Mouse (Mus musculus) embryonic facial prominence, embryonic 11.5 days (tissue): Measurements from ENCODE around the gene Lekr1. TPM values are rescaled to one million over a fixed set of nuclear protein-coding genes. Genes with fewer than 3 reads are reported as not detected.

Experiments used
- ATAC-seq: fragments of 200-750 bp; cut with Nextera tagmentation; replicated peaks from 2 replicates; pipeline ENCODE4 v1.8.0; 2017; ENCODE audit warnings: low read depth; ENCODE audit not compliant: insufficient number of reproducible peaks, low FRiP score, low TSS enrichment
- DNase-seq: peaks from one replicate; pipeline ENCODE4 v3.0.0-alpha.2; 2015; ENCODE audit warnings: low spot score
- H3K27ac ChIP-seq: fragments of 300-500 bp; sonication (generic); replicated peaks from 2 replicates; pipeline ENCODE4 v1.5.1; 2014; ENCODE audit warnings: mild to moderate bottlenecking, low read depth, low read length, control low read depth
- H3K27me3 ChIP-seq: fragments of 300-500 bp; sonication (generic); 2 replicates; pipeline ENCODE4 v1.6.1; 2014; ENCODE audit warnings: mild to moderate bottlenecking, low read length, moderate library complexity, mixed read lengths; ENCODE audit not compliant: control insufficient read depth, insufficient read depth
- H3K36me3 ChIP-seq: fragments of 300-500 bp; sonication (generic); replicated peaks from 2 replicates; pipeline ENCODE4 v1.6.1; 2014; ENCODE audit warnings: low read depth, mild to moderate bottlenecking, low read length, moderate library complexity, mixed read lengths; ENCODE audit not compliant: control insufficient read depth, insufficient read depth
- H3K4me1 ChIP-seq: fragments of 300-500 bp; sonication (generic); 2 replicates; pipeline ENCODE4 v1.6.1; 2014; ENCODE audit warnings: low read length, mixed read lengths; ENCODE audit not compliant: control insufficient read depth, insufficient read depth
- H3K4me2 ChIP-seq: fragments of 300-500 bp; sonication (generic); 2 replicates; pipeline ENCODE4 v1.6.1; 2014; ENCODE audit warnings: low read depth, mild to moderate bottlenecking, control low read depth, low read length, moderate library complexity
- H3K4me3 ChIP-seq: fragments of 300-500 bp; sonication (generic); 2 replicates; pipeline ENCODE4 v1.5.1; 2014; ENCODE audit warnings: low read depth, low read length, control low read depth
- H3K9ac ChIP-seq: fragments of 300-500 bp; sonication (generic); replicated peaks from 2 replicates; pipeline ENCODE4 v1.6.1; 2014; ENCODE audit warnings: mild to moderate bottlenecking, control low read depth, low read length
- H3K9me3 ChIP-seq: fragments of 300-500 bp; sonication (generic); replicated peaks from 2 replicates; pipeline ENCODE4 v1.6.1; 2016; ENCODE audit warnings: mild to moderate bottlenecking, low read length, inconsistent platforms, mixed read lengths; ENCODE audit not compliant: control insufficient read depth
- WGBS: fragments of 180-500 bp; shearing (Covaris S2); extraction: QIAGEN DNeasy Blood & Tissue Kit; methylation state at CpG from one replicate; pipeline ENCODE4 v1.1.7; 2014; 5-methylcytosine and 5-hydroxymethylcytosine counted together
- polyA plus RNA-seq: library from polyadenylated mRNA; unstranded; fragments of >200 nt; fragmentation: Nextera tagmentation; extraction: Ambion mirVana; gene quantifications from 2 replicates; pipeline ENCODE4 v1.2.1, GENCODE M21; 2014

Lekr1 gene
- polyA plus RNA-seq, 1 experiment from 2014 or later = 9.3 TPM

DNA sequence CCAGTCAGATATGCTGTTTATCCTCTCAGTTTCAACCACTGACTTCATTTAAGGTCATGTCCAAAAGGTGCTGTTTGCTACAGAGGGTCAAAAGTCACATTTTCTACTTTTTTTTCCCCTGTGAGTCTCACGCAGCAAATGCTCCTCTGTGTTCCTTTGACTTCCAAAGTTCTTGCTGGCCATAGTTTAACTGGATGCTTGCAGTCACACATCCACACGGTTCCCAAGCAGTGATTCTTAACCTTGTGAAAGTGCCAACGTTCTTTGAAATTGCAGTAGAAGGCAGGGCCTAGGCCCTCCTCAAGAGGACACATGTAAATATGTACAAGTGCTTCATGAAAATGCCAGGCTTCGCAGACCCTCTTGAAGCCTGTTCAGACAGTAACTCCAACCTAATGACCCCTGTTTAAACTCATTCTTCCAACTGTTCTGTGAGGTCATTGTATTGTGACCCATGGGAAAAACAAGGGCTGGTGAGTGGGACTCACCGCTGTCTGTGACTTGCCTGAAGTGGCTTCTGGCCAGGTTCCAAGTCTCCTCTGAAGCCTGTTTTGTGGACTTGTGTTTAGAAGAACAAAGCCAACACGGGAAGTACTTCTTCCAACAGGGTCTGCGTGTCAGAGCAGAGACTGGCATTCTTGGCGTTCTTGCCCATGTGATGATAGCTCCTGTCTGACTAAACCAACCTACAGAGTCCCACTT lies 179.0 kb downstream of the Lekr1 start:
- DNase-seq = no peak
- Histone ChIP-seq H3K27ac (no peak overlapping the region), H3K4me3 (no peak overlapping the region), H3K4me1 (no peaks in the 10 kb centered on the region), H3K4me2 (no peak overlapping the region), H3K9ac (no peak overlapping the region), H3K9me3 (no peaks in the 10 kb centered on the region), H3K27me3 (no peaks in the 10 kb centered on the region), H3K36me3 (no peaks in the 10 kb centered on the region)
- ATAC-seq = no peak
- 80% methylated on average over 8 of the region's 8 CpGs for WGBS

DNA sequence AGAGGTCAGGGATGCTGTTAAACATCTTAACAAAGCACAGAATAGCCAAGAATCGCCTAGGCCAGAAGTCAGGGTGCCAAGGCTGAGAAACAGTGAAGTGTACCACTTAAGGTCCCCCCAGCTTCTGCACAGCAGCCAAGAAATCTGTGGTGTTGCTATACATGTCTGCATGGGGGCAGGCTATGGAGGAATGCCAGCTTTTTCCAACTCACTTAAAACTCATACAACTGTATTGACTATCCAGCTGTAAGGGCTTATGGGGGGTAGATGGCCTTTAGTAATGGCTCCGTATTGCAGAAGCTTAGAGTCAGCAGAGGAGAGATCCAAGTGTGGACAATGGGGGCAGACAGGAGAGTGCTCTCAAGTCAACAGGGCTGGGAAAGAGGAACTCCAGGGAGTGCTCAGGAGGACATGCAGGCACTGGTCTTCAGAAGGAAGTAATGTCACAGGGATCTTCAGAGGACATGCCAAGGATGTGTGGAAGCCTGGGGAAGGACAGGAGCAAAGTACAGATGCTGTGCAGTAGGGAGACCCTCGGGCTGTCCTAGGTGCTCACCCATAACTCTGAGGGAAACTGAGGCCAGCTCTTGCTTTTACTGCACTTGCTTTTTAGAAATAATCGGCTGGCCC lies 181.2 kb downstream of the Lekr1 start:
- Histone ChIP-seq H3K27me3 (no peaks in the 10 kb centered on the region), H3K27ac (no peak overlapping the region), H3K4me3 (no peak overlapping the region), H3K4me2 (no peak overlapping the region), H3K9me3 (no peaks in the 10 kb centered on the region), H3K9ac (no peak overlapping the region), H3K36me3 (no peaks in the 10 kb centered on the region), H3K4me1 (no peaks in the 10 kb centered on the region)
- ATAC-seq = no peak
- 86% methylated on average over 4 of the region's 4 CpGs for WGBS
- no peak for DNase-seq

- WGBS = 71% methylated on average over 5 of the region's 5 CpGs
- Histone ChIP-seq H3K36me3 (no peaks in the 10 kb centered on the region), H3K4me2 (no peak overlapping the region), H3K27ac (no peak overlapping the region), H3K9ac (no peak overlapping the region), H3K9me3 (no peaks in the 10 kb centered on the region), H3K4me1 (0 out of 2 replicates have a peak, but pooled peaks cover 3% of the 10 kb centered on the region), H3K27me3 (no peaks in the 10 kb centered on the region), H3K4me3 (no peak overlapping the region)
- DNase-seq (no peak), ATAC-seq (no peak)
Measured at GRCm38 (mm10) chr3:65853746-65854145, 187.7 kb downstream of the Lekr1 start.

DNA sequence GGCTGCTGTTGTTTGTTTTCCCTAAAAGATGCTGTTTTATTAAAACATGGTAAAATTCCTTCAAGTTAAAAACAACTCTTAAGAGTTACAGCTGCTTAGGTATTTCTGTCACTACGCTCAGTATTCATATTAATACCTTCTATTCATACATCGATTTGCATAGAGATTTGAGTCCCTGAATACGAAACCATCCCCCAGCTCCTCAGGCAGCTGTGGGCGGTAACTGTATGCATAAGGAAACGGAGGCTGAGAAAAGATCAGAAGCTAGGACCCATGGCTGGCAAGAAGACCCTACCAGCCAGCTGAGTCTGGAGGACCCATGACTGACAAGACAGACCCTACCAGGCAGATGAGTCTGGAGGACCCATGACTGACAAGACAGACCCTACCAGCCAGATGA lies 189.5 kb downstream of the Lekr1 start:
- no peak overlapping the region for H3K4me2 ChIP-seq
- no peak overlapping the region for H3K27ac ChIP-seq
- no peaks in the 10 kb centered on the region for H3K36me3 ChIP-seq
- DNase-seq (no peak), ATAC-seq (no peak)
- H3K4me3 ChIP-seq = no peak overlapping the region
- H3K27me3 ChIP-seq = no peaks in the 10 kb centered on the region
- WGBS = 94% methylated on average over 5 of the region's 5 CpGs
- H3K4me1 ChIP-seq = peaks cover 7% of the 10 kb centered on the region
- no peaks in the 10 kb centered on the region for H3K9me3 ChIP-seq
- H3K9ac ChIP-seq = no peak overlapping the region

DNA sequence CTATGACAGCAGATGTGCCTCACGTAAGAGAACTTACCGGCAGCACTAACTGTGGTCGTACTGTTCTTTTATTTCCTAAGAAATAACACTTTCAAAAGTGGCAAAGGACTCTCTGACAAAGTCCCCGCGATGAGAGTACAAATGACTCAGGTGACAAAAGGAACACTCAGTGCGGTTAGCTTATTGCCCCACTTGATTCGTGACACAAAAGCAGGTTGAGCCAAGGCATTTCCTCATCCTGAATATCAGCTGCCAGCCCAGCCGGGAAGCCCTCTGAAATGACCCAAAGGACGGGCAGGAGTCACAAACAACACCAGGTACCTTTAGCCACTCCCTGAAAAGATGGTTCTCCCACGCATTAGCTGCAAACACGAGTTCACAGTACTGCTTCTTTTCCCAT lies 192.1 kb downstream of the Lekr1 start:
- Histone ChIP-seq H3K9ac (no peak overlapping the region), H3K9me3 (no peaks in the 10 kb centered on the region), H3K4me1 (peaks cover 16% of the 10 kb centered on the region), H3K27ac (no peak overlapping the region), H3K36me3 (no peaks in the 10 kb centered on the region), H3K4me3 (no peak overlapping the region), H3K27me3 (no peaks in the 10 kb centered on the region), H3K4me2 (no peak overlapping the region)
- WGBS = 49% methylated on average over 11 of the region's 11 CpGs
- DNase-seq (no peak), ATAC-seq (no peak)

- Histone ChIP-seq H3K4me1 (peaks cover 16% of the 10 kb centered on the region), H3K4me3 (no peak overlapping the region), H3K27me3 (no peaks in the 10 kb centered on the region), H3K36me3 (no peaks in the 10 kb centered on the region), H3K27ac (no peak overlapping the region), H3K9me3 (no peaks in the 10 kb centered on the region), H3K9ac (0 out of 2 replicates have a peak overlapping the region, but pooled peaks have one; percentile 19), H3K4me2 (no peak overlapping the region)
- ATAC-seq (no peak), DNase-seq (no peak)
- 6% methylated on average over 13 of the region's 13 CpGs for WGBS
Measured at GRCm38 (mm10) chr3:65858741-65859348, 192.8 kb downstream of the Lekr1 start.

GRCm38 (mm10) chr3:65859750-65860149 lies 193.7 kb downstream of the Lekr1 start:
- Histone ChIP-seq H3K27ac (no peak overlapping the region), H3K4me2 (no peak overlapping the region), H3K4me1 (peaks cover 16% of the 10 kb centered on the region), H3K36me3 (no peaks in the 10 kb centered on the region), H3K9ac (no peak overlapping the region), H3K4me3 (no peak overlapping the region), H3K9me3 (no peaks in the 10 kb centered on the region), H3K27me3 (no peaks in the 10 kb centered on the region)
- no peak for DNase-seq
- ATAC-seq = no peak
- WGBS = 86% methylated on average over 6 of the region's 6 CpGs

DNA sequence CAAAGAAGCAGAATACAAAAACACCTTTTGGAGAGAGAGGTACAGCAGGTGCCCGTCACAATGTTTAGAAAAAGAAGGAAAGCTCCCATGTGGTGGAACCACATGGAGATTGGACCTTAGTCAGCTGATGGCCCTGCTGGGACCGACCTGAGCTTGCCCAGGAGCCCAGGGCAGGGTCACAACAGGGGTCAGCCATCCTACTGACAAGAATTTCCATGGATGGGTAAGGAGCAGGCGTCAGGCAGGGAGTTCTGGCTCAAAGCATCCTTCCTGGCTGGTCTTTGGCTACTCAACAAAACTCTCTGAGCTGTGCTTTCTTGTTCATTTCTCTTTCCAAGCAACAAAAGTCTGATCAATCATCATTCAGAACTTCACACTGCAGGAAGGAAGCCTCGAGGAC lies 194.9 kb downstream of the Lekr1 start:
- Histone ChIP-seq H3K9ac (no peak overlapping the region), H3K36me3 (no peaks in the 10 kb centered on the region), H3K4me2 (no peak overlapping the region), H3K4me3 (no peak overlapping the region), H3K27ac (no peak overlapping the region), H3K4me1 (peaks cover 16% of the 10 kb centered on the region), H3K9me3 (no peaks in the 10 kb centered on the region), H3K27me3 (no peaks in the 10 kb centered on the region)
- 20% methylated on average over 4 of the region's 4 CpGs for WGBS
- no peak for ATAC-seq
- no peak for DNase-seq
